Comparison of ENCODE assay signal across 7 mouse cellular contexts in genomic region chr11:100893482-100893881, GRCm38 (mm10). TPM values are rescaled to one million over a fixed set of nuclear protein-coding genes. Genes with fewer than 3 reads are reported as not detected.
DNase-seq lines count a peak whose midpoint lies in the region; ATAC-seq and TF ChIP-seq lines count a peak whose summit lies in the region.

No protein-coding gene starts in this region.

- H3K4me2 ChIP-seq in hindbrain, postnatal 0 days (ENCODE audit: low read depth, low read length) = no peak overlapping the region

- H3K27ac ChIP-seq in hindbrain, postnatal 0 days = no peak overlapping the region

- no peaks in the 10 kb centered on the region for H3K4me1 ChIP-seq in hindbrain, postnatal 0 days (ENCODE audit: insufficient read depth, low read length)
- peaks cover 74% of the 10 kb centered on the region for H3K4me1 ChIP-seq in megakaryocyte, embryonic 14.5 days

- TF ChIP-seq CTCF in hindbrain, postnatal 0 days (IDR thresholded peaks at IDR 0.05; ENCODE audit: low read depth) = peak; percentile 100

- no peaks in the 10 kb centered on the region for H3K9me3 ChIP-seq in hindbrain, postnatal 0 days (ENCODE audit: low read length)
- no peaks in the 10 kb centered on the region for H3K9me3 ChIP-seq in megakaryocyte, embryonic 14.5 days

- WGBS in hindbrain, postnatal 0 days = 24% methylated on average over 9 of the region's 9 CpGs

- ATAC-seq in activated CD4-positive, CD25-positive, alpha-beta regulatory T cell, adult 4 months = peak; percentile 53
- peak; percentile 83 for ATAC-seq in hindbrain, postnatal 0 days

- H3K27me3 ChIP-seq in hindbrain, postnatal 0 days (ENCODE audit: insufficient read depth, low read length) = no peaks in the 10 kb centered on the region
- H3K27me3 ChIP-seq in megakaryocyte, embryonic 14.5 days (replicated peaks) = no peaks in the 10 kb centered on the region

- DNase-seq in cerebellum, postnatal 36 days = peak; percentile 87 to 88
- peak; percentile 83 to 89 for DNase-seq in frontal cortex, postnatal 36 days (ENCODE audit: low spot score in 2 of 2)
- DNase-seq in hindbrain, postnatal 0 days (ENCODE audit: low spot score) = peak; percentile 92
- DNase-seq in left cerebral cortex, adult 18-20 months (ENCODE audit: low spot score in 2 of 2) = peak; percentile 85 to 90
- DNase-seq in skeletal muscle tissue, adult 2 months (ENCODE audit: low read depth, low spot score) = peak; percentile 93

- no peak overlapping the region for H3K4me3 ChIP-seq in hindbrain, postnatal 0 days (ENCODE audit: low read length)
- peak overlapping the region; percentile 73 for H3K4me3 ChIP-seq in megakaryocyte, embryonic 14.5 days (replicated peaks)

- H3K36me3 ChIP-seq in hindbrain, postnatal 0 days (ENCODE audit: insufficient read depth, low read length) = peaks cover 8% of the 10 kb centered on the region; the same call in 1 of the 2 replicates
- peaks cover 98% of the 10 kb centered on the region for H3K36me3 ChIP-seq in megakaryocyte, embryonic 14.5 days (replicated peaks; ENCODE audit: low read length)

- H3K9ac ChIP-seq in hindbrain, postnatal 0 days (replicated peaks; ENCODE audit: low read length) = no peak overlapping the region

RNA-seq across cellular contexts. Expression of gene Stat5a, which starts 34.3 kb away (rescaled TPM):
- polyA plus RNA-seq in activated CD4-positive, CD25-positive, alpha-beta regulatory T cell, adult 4 months (2017; shearing (Covaris generic)) = 10 to 100 TPM; 23.8 to 37.0 TPM
- 4.1 and 5.5 TPM in 2 replicates for total RNA-seq in hindbrain, postnatal 0 days (2014; rRNA removed)
- 2.5 and 3.3 TPM in 2 replicates for polyA plus RNA-seq in hindbrain, postnatal 0 days (2015; fragmentation: Nextera tagmentation; extraction: Ambion mirVana)
- total RNA-seq in left cerebral cortex, adult 18-20 months (2021) = 1 to 10 TPM; 1.8 to 2.5 TPM
- polyA plus RNA-seq in megakaryocyte, embryonic 14.5 days (2012; ENCODE audit: insufficient read depth, low replicate concordance) = 2.3 and 3.9 TPM in 2 replicates

RNA-seq across cellular contexts. Expression of gene Stat5b, which starts 43.0 kb away (rescaled TPM):
- polyA plus RNA-seq in activated CD4-positive, CD25-positive, alpha-beta regulatory T cell, adult 4 months (2017; shearing (Covaris generic)) = 10 to 100 TPM; 27.8 to 37.2 TPM
- total RNA-seq in hindbrain, postnatal 0 days (2014; rRNA removed) = 21.8 and 25.0 TPM in 2 replicates
- 12.5 and 12.8 TPM in 2 replicates for polyA plus RNA-seq in hindbrain, postnatal 0 days (2015; fragmentation: Nextera tagmentation; extraction: Ambion mirVana)
- total RNA-seq in left cerebral cortex, adult 18-20 months (2021) = 10 to 100 TPM; 26.8 to 28.0 TPM
- 5.7 and 12.8 TPM in 2 replicates for polyA plus RNA-seq in megakaryocyte, embryonic 14.5 days (2012; ENCODE audit: insufficient read depth, low replicate concordance)

RNA-seq across cellular contexts. Expression of gene Stat3, which starts 45.9 kb away (rescaled TPM):
- 10 to 100 TPM; 71.0 to 82.0 TPM for polyA plus RNA-seq in activated CD4-positive, CD25-positive, alpha-beta regulatory T cell, adult 4 months (2017; shearing (Covaris generic))
- 49.7 and 56.2 TPM in 2 replicates for total RNA-seq in hindbrain, postnatal 0 days (2014; rRNA removed)
- 41.4 and 43.4 TPM in 2 replicates for polyA plus RNA-seq in hindbrain, postnatal 0 days (2015; fragmentation: Nextera tagmentation; extraction: Ambion mirVana)
- total RNA-seq in left cerebral cortex, adult 18-20 months (2021) = 10 to 100 TPM; 38.8 to 46.7 TPM
- 63.3 and 82.6 TPM in 2 replicates for polyA plus RNA-seq in megakaryocyte, embryonic 14.5 days (2012; ENCODE audit: insufficient read depth, low replicate concordance)
